Mouse (Mus musculus) myocyte (in vitro differentiated cells): ENCODE measurements at regions not wholly inside any gene's neighbourhood (a gene's known extent, or its start where the extent isn't known, plus 50 kb on each side); places are given as distances from the start of the nearest gene placed in this dataset.

Source experiments
- CEBPB ChIP-seq: IDR thresholded peaks from 2 replicates; pipeline ENCODE4 v1.6.1; 2011; ENCODE audit warnings: mild to moderate bottlenecking, moderate library complexity; ENCODE audit not compliant: poor library complexity, insufficient read depth, severe bottlenecking
- E2F4 ChIP-seq: IDR thresholded peaks from one replicate; pipeline ENCODE4 v1.6.1; 2011; ENCODE audit warnings: mild to moderate bottlenecking, control low read depth, moderate library complexity; ENCODE audit not compliant: insufficient read depth
- MAX ChIP-seq: IDR thresholded peaks from one replicate; pipeline ENCODE4 v1.6.1; 2011; ENCODE audit warnings: low read depth, mild to moderate bottlenecking, control low read depth
- MYOD1 ChIP-seq, 3 experiments: IDR thresholded peaks; one replicate each; pipeline ENCODE4 v1.6.1; 2011; ENCODE audit warnings: control low read depth in 2 of 3, low read depth in 2 of 3, mild to moderate bottlenecking in 2 of 3, moderate library complexity in 1 of 3; ENCODE audit not compliant: insufficient read length in 2 of 3, control insufficient read depth in 1 of 3
- MYOG ChIP-seq, 3 experiments: IDR thresholded peaks; one replicate each; pipeline ENCODE4 v1.6.1; 2011; ENCODE audit warnings: control low read depth in 2 of 3, low read depth in 2 of 3, mild to moderate bottlenecking in 2 of 3; ENCODE audit not compliant: insufficient read length in 2 of 3, control insufficient read depth in 1 of 3, insufficient read depth in 1 of 3
- POLR2A ChIP-seq: IDR thresholded peaks from one replicate; pipeline ENCODE4 v1.6.1; 2011; ENCODE audit warnings: low read depth, mild to moderate bottlenecking, control low read depth, moderate library complexity; ENCODE audit not compliant: insufficient read length
- POLR2AphosphoS2 ChIP-seq: IDR thresholded peaks from one replicate; pipeline ENCODE4 v1.6.1; 2011; ENCODE audit warnings: low read depth, control low read depth; ENCODE audit not compliant: insufficient read length
- REST ChIP-seq: IDR thresholded peaks from one replicate; pipeline ENCODE4 v1.6.1; 2011; ENCODE audit warnings: mild to moderate bottlenecking, control low read depth, moderate library complexity; ENCODE audit not compliant: insufficient read depth, insufficient read length
- SRF ChIP-seq: IDR thresholded peaks from one replicate; pipeline ENCODE4 v1.6.1; 2011; ENCODE audit warnings: low read depth; ENCODE audit not compliant: control insufficient read depth, insufficient read length
- TCF12 ChIP-seq: IDR thresholded peaks from one replicate; pipeline ENCODE4 v1.6.1; 2011; ENCODE audit warnings: mild to moderate bottlenecking, control low read depth; ENCODE audit not compliant: poor library complexity, insufficient read depth, severe bottlenecking
- USF1 ChIP-seq: IDR thresholded peaks from one replicate; pipeline ENCODE4 v1.6.1; 2011; ENCODE audit warnings: low read depth, mild to moderate bottlenecking, control low read depth, moderate library complexity

- TF ChIP-seq POLR2A (no peak), CEBPB (no peak), MAX (no peak), E2F4 (no peak), REST (no peak), USF1 (no peak), MYOD1 (IDR thresholded peaks at IDR 0.05; ENCODE audit: control insufficient read depth in 1 of 3, insufficient read length in 2 of 3, low read depth in 2 of 3) (no peak), MYOG (IDR thresholded peaks at IDR 0.05; ENCODE audit: control insufficient read depth in 1 of 3, insufficient read depth in 1 of 3, insufficient read length in 2 of 3, low read depth in 2 of 3) (no peak), POLR2AphosphoS2 (no peak), TCF12 (no peak), SRF (no peak)
These were observed 473.1 kb downstream of the Cenpc1 start for GRCm38 (mm10) chr5:85592236-85592635.
